Mouse (Mus musculus): ENCODE results near the gene Gm45716. TPM values are rescaled to one million over a fixed set of nuclear protein-coding genes. Genes with fewer than 3 reads are reported as not detected.

Gm45716 gene
- total RNA-seq, 2 experiments from 2014 or later, result 1.2 to 2.6 TPM

DNA sequence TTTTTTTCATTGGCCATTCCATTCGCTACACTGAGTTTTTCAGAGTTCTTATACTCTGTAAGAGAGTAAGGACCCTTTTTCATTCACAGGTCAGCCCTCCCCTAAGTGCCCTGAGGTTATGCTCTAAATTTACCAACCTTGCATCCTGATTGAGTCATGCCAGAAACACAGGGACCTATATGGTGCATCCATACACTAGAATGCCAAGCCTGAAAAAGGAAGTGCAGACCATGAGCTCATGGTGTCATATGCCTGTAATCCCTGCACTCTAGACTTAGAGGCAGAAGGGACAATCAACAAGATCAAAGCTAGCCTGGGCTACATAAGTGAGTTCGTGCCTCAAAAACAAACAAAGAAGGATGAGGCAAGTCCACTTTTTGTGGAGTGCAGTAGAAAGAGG, 13.3 kb downstream of the Gm45716 start:
- DNase-seq (ENCODE audit: low spot score), result no peak

DNA sequence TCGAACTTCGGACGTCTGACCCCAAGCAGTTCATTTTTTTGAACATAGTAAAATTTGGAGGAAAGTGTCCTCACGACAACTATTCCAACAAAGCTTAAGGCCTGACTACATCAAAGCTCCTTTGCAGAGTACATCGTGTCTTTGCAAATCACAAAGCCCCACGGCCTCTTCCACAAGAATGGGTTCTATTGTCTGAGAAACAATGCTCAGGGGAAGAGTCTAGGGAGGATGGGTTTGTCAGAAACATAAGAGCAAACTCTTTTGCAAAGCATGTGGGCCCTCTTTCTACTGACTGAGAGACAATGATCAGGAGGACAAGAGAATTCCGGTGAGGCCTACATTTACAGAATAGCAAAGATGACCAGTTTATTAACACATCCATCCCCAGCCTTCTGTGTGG, 26.8 kb downstream of the Gm45716 start:
- DNase-seq (ENCODE audit: low spot score), result no peak

DNA sequence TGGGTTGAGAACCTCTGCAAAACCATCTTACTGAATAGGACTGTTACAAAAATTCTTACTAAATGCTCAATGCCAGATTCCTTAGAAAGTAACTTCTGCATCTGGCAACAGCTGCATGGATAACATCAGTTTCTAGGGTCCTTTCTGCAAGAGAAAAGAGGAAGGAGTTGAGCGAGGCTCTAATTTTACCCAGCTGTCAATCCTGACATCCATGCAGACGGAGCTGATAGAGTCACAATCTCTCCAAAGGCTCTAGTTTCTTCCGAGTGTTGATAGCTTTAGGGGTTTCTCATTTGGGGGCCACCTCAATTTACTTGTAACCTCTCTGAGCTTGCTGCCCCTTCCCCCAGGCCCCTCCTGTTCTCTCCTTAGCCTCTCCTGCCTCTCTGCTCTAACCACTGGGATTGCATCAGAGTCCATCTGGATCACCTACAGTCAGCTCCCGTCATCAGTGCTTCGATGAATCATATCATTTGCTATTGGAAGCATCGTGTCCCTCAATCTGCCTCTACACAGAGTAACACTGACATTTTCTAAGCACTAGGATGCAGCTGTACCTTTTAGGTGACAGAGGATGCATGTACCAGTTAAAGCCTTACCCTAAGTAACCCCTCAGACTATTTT, 32.7 kb downstream of the Gm45716 start:
- no peak for DNase-seq (ENCODE audit: low spot score)

DNA sequence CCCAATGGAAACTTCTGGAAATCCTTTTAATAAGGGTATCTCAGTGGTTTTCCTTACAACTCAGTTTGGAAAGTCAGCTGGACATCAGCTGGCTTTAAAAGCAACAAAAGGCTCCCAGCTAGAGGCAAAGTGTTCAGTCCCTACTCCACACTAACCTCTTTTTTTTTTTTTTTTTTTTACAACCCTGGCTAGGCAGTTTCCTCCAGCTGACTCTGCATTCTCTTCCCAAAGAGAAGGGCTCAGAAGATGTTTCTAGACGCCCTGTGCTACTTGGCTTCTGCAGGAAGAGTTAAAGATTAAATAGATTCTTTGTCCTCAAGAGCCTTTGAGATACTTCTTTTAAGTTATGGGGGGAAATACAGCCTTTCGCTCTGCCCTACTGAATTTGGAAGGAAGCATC, 33.3 kb downstream of the Gm45716 start:
- no peak for DNase-seq (ENCODE audit: low spot score)

GRCm38 (mm10) chr11:90224914-90225470, 37.5 kb downstream of the Gm45716 start:
- DNase-seq (ENCODE audit: low spot score), result no peak

GRCm38 (mm10) chr11:90227000-90227922, 39.8 kb downstream of the Gm45716 start:
- no peak for DNase-seq (ENCODE audit: low spot score)

DNA sequence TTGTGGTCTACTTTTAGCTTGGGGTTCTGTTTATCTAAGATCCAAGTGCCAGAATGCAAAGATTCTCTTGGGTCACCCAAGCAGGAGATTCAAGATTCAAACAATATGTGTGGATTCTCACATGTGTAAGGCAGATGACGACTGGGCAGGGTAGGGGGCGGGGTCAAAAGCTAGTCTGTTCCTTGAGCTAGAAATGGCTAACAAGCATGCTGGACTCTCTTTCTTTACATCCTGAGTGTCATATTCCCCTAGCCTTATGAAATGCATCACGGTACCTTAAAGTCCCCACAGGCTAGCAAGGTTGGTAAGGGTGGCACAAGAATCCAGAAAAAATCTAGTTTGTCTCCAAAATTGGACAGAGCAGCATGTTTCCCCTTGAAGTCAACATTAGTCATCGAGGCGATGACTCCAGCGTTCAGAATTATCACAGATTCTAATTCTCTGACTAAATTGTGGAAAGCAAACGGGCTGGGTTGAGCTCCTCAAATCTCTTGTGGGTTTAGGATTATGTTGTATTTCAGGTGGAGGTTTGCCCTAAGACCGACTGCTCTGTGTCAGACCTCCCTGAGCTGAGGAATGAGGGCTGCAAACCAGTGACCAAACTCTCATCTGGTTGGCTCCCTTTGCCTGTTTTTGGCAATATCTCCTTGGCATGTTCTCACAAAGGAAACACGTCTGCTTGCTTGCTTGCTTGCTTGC, 40.9 kb downstream of the Gm45716 start:
- DNase-seq (ENCODE audit: low spot score), result no peak

GRCm38 (mm10) chr11:90229800-90230199, 42.3 kb downstream of the Gm45716 start:
- no peak for DNase-seq (ENCODE audit: low spot score)

DNA sequence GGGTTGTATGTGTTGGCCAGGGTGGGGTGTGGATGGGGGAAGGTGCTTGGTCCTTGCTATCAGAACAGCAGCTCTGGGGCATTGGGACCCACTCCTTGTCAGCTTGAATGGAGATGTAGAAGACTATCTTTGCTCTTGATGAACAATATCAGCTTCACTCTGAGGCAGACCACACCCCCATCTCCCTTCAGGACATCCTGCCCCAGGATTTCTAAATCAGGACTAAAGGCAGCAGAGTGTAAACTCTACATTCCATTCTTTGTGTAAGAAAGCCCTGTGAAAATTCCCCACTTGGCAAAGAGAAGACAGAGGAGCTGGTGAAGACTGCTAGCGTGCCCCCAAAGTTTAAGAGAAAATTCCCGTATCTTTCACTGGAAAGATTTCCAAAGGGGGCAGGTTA, 43.2 kb downstream of the Gm45716 start:
- no peak for DNase-seq (ENCODE audit: low spot score)

DNA sequence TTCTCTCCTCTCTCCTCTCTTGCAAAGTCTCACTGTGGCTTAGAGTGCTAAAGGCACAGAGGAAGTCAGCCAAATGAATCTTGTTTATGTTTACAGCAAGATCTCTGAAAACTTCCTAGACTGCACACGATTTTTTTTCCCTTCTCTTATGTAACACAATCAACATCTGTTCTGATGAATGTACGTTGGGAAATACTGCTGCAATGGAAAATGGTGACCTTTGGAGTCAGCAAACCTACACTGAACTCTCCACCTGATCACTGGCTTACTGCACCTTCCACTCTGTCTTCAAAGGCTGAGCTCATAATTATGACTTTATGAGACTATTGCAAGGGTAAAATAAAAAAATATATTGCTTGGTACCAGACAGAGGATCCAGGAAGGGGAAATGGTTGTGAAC, 44.1 kb downstream of the Gm45716 start:
- DNase-seq (ENCODE audit: low spot score), result no peak

GRCm38 (mm10) chr11:90232685-90233084, 45.2 kb downstream of the Gm45716 start:
- no peak for DNase-seq (ENCODE audit: low spot score)

DNA sequence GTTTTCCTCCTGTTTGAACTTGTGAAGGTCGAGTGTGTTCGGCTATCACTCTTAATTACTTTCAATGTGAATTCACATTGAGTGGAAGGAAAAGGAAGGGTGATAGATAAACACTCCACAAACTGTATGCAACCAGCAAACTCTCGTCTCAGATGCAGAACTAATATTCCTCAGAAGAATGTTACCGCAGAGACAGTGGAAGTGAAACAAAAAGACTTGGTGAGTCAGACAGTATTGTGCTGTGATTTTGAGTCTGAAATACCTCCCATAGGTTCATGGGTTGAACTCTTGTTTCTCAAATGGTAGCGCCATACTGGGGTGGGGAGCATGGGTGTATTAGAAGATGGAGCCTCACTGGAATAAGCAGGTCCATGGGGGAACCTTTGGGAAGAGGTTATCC, 47.7 kb downstream of the Gm45716 start:
- no peak for DNase-seq (ENCODE audit: low spot score)

- DNase-seq (ENCODE audit: low spot score), result no peak
These were observed 50.1 kb downstream of the Gm45716 start for GRCm38 (mm10) chr11:90237616-90238015.

DNA sequence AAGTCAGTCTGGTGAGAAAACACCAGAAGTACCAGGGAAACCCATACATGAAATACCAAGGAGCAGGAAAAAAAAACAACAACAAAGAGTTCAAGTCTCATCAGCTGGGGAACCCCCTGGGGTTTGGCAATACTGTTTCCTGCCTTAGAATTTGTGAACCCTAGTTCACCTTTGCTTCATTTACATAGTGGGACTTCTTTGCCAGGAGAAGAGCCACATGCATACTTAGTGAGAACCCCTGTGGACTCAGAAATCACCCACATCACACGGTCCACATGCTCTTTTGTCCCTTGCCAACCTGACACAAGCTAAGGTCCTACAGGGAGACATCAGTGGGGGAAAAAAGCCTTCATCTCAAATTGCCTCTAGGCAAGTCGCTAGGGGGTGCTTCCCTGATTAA, 51.2 kb downstream of the Gm45716 start:
- no peak for DNase-seq (ENCODE audit: low spot score)

DNA sequence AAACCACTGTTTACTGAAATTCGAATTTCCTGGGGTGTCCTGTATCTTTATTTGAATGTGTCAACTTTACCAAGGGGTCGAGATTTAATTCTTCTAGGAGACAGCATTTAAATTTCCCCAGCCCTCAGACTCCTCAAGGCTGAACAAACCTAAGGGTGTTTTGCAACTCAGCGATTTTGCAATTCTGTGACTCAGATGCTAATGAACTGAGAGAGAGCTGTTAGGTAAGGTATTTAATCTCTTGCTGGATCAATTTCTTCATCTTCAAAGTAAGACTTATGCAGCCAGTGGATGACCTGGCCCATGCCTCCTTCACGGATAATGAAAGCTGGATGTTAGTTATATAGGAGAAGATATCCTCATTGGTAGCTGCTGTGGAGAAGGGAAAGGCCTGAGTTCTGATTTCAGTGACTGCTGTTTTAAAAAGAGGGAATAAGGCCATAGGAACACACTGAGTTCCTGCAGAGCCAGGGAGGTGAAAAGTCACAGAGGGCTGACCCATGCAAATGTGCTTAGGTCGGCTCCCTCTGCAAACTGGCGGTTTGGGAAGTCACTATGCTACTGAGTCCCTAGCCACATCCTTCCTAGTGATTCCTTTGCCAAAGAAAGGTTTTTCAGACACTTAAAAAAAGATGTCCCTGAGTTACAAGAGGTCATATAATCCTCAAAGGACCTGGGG, 53.3 kb downstream of the Gm45716 start:
- no peak for DNase-seq (ENCODE audit: low spot score)

GRCm38 (mm10) chr11:90241874-90242273, 54.4 kb downstream of the Gm45716 start:
- DNase-seq (ENCODE audit: low spot score), result no peak

- no peak for DNase-seq (ENCODE audit: low spot score)
These were observed 55.8 kb downstream of the Gm45716 start for GRCm38 (mm10) chr11:90243300-90243699.

DNA sequence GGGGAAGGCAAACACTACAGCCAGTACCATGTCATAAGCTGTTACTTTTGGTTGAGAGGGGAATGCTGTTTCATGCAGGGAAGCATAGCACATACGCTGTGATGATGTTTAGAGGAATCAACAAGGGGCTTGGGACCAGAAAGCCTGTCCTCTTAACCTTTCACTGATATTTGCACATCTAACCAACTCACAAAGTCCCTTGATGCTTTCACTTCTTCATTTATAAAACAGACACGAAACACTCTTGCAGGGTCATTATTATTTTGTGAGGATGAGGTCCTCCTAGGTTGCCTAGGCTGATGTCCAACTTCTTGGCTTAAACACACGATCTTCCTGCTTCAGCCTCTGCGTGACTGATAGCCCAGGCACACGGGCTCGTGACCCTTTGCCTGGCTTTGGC, 58.1 kb downstream of the Gm45716 start:
- no peak for DNase-seq (ENCODE audit: low spot score)

GRCm38 (mm10) chr11:90246676-90247075, 59.2 kb downstream of the Gm45716 start:
- no peak for DNase-seq (ENCODE audit: low spot score)

DNA sequence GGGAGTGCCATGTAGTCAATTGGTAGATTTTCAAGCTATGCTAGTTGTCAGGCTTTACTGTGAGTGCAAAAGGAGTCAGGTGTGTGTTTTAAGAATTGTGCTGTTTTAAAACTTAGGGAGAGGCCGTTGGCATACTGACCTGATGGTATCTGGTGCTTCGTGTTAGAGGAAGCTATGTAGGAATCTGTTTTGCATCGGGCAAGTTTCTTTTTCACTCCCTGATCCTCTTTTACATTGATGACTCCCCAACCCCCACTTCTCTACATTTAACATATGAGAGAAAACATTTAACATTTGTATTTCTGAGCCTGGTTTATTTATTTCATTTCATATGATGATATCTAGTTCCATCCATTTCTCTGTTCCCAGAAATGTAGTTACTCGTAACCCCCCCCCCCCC, 60.3 kb downstream of the Gm45716 start:
- no peak for DNase-seq (ENCODE audit: low spot score)

DNA sequence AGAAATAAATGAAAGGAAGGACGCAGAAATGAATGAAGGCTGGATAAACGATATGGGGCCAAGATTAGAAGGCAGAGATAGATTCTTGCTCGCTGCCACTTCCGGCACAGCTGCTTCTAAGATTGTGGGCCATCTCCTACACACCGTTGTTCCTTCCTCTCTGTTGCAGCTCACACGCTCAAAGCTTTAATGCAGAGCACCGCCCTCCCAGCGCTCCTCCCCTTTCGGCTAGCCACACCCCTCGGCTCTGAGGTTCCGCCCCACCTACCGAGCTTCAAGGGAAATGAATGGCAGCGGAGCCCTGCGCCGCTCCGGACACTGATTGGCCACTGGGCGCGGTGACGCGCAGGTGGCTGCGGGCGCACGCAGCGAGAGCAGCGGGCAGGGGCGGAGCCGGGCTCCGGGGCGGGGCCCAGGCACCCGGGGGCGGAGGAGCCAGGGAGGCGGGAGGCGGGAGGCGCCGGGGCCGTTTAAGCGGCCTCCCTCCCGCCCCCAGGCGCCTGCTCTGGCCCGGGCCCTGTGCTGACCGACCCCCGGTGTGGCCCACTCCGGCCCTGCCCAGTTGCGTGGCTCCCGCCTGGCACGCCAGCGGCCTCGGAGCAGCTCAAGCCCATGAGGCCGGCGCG, 61.7 kb downstream of the Gm45716 start, which contains the start of gene Mmd:
Mmd (plus strand) TSS at position 432 of the 626 bp plus-strand sequence.
- peak; percentile 98 for DNase-seq (ENCODE audit: low spot score)

Measured in gastrocnemius, adult 18-20 months (tissue).